Mouse (Mus musculus): ENCODE data around the gene Ephb4.

GRCm38 (mm10) chr5:137404081-137404480 lies 54.2 kb downstream of the Ephb4 start:
- TF ChIP-seq CTCF (IDR thresholded peaks at IDR 0.05; ENCODE audit: control insufficient read depth, insufficient read depth, low read length) (no peak), POLR2A (IDR thresholded peaks at IDR 0.05; ENCODE audit: borderline replicate concordance, control insufficient read depth, low read depth, low read length) (no peak)
